Mouse (Mus musculus): ENCODE results near the gene Cars2.

Gene Cars2

GRCm38 (mm10) chr8:11556691-11557423 lies 6.3 kb upstream of the Cars2 start:
- peak; percentile 46 for DNase-seq (ENCODE audit: low read depth)

GRCm38 (mm10) chr8:11555720-11556591 lies 5.4 kb upstream of the Cars2 start:
- DNase-seq (ENCODE audit: low read depth): peak; percentile 99

DNA sequence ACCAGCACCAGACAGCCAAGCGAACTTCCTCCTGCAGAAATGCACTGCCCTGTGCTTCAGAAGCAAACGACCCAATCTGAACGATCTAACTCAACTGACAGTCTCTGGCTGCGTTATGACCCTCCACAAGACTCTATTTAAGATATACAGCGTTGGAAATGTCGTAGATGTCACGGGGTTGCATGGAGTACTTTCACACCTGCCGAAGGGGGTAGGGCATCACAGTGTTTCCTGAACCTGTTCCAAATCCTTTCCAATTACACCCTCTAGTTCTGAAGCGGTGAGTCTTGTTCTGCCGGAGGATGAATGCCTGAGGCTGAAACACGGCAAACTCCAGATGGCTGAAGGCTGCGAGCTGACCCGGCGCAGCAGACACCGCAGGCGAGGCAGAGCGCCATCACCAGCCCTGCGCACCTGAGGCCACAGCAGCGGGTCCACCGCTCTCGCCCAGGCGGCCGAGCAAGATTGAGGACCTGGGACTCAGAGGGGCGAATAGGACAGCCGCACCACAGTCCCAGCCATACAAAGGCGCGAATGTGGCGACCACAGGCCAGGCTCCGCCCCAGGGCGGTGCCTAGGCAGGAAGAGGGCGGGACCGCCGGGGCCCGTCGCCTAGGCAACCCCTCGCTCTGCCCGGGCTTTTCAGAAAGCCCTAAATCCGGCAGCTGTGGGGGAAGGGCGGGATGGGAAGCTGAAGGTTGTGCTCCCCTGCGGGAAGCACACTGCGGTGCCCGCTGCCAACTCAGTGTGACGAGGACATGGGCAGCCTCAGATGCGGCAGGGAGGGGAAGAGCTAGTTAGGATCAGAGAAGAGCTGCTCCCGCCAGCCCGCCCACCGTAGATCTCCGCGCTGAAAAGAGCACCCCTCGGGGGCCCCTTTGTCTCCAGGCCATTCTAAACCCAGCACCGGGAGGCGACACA lies 4.5 kb upstream of the Cars2 start, which contains the start of gene Ing1:
Gene Ing1 (plus strand): TSS at position 773 of the 921 bp plus-strand sequence.
- DNase-seq (ENCODE audit: low read depth): peak; percentile 97

DNA sequence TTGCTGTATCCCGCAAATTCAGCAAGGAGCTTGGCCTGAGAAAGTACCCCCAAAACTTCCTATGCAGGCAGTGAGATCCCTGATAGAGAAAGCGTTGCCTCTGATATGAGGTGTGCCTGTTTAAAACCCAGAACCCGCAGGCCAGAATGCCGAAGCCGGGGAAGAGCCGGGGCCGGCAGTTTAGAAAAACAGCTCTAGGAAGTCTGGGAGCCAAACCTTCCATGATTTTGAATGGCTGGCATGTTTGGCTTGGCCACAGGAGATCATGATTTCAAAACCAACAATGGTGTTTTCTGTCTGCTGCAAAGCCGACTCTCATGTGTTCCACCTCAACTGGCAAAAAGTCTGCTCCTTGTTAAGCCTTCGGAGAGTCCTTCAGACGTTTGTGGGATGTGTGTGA lies 1.8 kb upstream of the Cars2 start:
- DNase-seq (ENCODE audit: low read depth): no peak

- peak; percentile 16 for DNase-seq (ENCODE audit: low read depth)
These were observed 914 bp upstream of the Cars2 start for GRCm38 (mm10) chr8:11551497-11551896.

DNA sequence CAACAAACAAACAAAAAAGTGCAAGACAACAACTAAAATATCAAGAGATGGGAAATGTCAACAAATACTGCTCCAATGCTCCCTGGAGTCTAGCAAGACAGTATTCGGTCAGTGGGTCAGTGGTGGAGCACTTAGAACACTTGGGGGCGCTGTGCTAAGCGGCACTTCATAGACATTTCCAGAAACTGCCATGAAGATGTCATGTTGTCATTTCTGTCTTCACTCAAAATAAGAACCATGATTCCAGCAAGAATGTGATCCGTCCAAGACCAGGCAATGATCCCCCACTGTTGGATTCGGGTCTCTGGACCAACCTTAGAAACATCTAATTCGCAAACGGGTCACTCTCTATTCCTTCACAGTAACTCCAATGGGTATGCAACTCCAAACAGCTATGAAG lies 877 bp downstream of the Cars2 start:
- DNase-seq (ENCODE audit: low read depth): peak; percentile 77

DNA sequence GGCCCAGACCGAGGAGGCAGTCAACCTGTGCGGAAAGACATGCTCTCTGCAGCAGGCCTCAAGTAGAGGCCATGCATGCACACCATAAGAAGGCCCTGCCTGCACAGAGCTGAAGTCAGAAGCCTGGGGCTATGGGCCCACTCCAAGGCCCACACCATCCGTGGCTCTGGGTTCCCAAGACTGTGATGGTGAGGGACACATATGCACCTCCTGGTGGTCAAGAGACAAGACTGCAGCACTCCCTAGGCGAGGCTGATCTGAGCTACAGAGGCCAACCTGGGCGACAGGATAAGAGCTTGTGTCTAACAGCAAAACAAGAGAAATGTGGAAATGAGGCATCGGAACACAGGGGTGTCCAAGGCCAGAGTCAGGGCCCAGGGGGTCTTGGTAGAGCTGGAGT lies 3.5 kb downstream of the Cars2 start:
- peak; percentile 24 for DNase-seq (ENCODE audit: low read depth)

GRCm38 (mm10) chr8:11544386-11544785 lies 6.2 kb downstream of the Cars2 start:
- peak; percentile 44 for DNase-seq (ENCODE audit: low read depth)

- no peak for DNase-seq (ENCODE audit: low read depth)
These were observed 7.7 kb downstream of the Cars2 start for GRCm38 (mm10) chr8:11542866-11543265.

- no peak for DNase-seq (ENCODE audit: low read depth)
These were observed 8.6 kb downstream of the Cars2 start for GRCm38 (mm10) chr8:11542031-11542430.

GRCm38 (mm10) chr8:11540182-11540581 lies 10.4 kb downstream of the Cars2 start:
- no peak for DNase-seq (ENCODE audit: low read depth)

DNA sequence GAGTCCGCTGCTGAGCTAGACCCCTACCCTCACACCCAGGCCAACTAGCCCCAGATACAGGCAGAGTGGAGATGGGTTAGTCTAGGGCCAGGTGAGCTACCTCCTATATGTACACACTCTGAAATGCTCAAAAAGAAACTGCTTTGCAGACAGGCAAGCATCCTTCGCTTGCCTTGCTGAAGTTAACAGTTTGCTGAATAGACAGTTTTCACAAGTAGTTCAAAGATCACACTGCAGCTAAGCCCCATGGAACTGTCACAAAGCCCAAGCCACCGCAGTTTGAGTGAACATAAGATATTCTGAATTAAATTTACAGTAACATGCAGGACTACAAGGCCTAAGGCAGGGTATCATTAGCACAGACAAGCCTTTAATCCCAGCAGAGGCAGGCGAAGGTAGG lies 11.5 kb downstream of the Cars2 start:
- DNase-seq (ENCODE audit: low read depth): no peak

GRCm38 (mm10) chr8:11534494-11534893 lies 16.1 kb downstream of the Cars2 start:
- DNase-seq (ENCODE audit: low read depth): no peak

GRCm38 (mm10) chr8:11530849-11531248 lies 19.7 kb downstream of the Cars2 start:
- no peak for DNase-seq (ENCODE audit: low read depth)

DNA sequence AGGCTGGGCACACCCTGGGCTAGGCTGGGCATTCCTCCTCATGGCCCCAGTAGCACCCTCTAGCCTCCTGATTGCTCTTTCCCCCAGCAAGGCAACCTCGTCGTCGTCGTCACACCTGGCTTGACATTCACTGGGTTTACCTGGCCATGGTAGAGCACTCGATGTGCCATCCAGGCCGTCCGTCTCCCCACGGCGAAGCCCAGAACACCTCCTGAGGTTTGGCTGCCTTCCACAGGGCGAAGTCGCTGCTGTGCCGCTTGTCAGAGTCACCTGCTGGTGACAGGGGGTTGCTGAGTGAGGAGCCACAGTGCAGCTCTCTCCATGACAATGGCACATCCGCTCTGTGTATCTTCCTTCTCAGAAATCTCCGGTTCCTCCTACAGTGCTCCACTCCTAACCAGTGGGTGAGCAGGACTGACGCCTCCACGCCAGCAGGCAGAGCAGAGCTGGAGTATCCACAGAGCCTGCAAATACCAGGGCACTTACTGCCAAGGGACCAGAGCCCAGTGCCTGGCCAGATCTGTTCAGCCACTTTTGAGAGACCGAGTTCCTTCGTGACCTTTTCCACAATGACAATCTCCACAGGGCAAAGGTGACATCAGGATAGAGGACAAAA lies 20.3 kb downstream of the Cars2 start:
- DNase-seq (ENCODE audit: low read depth): no peak

GRCm38 (mm10) chr8:11523331-11523730 lies 27.3 kb downstream of the Cars2 start:
- DNase-seq (ENCODE audit: low read depth): no peak

DNA sequence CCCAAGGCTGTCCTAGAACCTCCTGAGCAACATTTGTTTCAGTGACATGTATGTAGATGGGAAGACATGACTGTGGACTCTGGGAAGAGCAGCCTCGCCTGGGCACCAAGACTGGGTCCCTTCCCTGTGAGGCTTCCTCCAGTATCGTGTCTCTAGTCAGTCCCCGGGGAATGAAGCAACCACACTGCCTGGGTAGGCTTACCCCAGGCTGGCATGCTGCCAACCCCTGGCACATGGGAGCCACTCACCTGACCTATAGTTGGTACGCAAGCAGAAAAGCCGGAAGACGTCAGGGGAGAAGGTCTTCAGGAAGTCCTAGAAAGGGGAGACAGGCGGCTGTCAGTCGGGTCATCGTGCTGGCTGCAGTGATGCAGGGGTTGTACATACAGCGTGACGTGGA lies 31.9 kb downstream of the Cars2 start:
- peak; percentile 8 for DNase-seq (ENCODE audit: low read depth)

DNA sequence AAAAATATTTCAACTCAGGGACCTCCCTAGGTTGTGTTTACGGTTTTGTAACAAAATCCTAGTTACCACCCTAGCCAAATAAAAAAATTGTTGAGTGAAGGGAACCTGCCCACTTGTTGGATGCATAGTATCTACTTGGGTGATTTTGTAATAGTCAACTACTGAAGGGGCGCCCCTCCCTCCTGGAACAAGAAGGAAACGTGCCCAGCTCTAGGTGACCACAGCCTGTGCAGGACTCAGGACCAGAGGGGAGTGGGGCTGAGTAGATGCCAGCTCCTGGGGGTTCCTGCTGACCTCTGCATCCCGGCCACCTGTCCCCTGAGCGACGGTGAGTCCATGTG lies 32.6 kb downstream of the Cars2 start:
- DNase-seq (ENCODE audit: low read depth): no peak

DNA sequence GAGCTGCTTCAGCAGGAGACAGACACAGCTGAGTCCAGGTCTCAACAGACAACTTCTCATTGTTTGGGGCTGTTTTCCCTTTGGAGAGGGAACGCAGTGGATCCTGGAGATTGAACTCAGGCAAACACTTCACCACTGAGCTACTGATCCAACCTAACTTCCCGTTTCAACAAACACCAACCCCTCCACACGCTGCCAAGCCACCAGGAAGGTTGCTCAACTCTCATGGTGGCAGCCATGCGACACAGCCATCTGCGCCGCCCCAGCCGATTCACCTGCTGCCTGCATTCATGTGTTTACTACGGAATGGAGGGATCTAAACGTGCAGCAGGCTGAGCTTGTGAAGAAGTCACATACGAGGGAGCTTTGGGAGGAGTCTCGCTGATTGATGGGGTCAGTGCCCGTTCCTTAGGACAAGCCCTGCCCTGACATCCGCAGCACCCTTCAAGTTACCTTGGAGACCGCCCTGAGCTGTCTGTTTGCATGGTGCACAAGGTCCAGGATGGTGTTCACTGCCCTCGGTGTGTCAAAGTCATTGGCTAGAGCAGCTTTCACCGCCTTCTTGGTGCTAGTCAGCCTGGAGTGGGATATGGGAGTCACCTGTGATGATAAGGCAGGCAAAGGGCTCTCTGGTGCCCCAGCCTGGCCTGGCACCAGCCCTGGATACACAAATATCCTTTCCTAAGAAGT lies 33.1 kb downstream of the Cars2 start:
- no peak for DNase-seq (ENCODE audit: low read depth)

DNA sequence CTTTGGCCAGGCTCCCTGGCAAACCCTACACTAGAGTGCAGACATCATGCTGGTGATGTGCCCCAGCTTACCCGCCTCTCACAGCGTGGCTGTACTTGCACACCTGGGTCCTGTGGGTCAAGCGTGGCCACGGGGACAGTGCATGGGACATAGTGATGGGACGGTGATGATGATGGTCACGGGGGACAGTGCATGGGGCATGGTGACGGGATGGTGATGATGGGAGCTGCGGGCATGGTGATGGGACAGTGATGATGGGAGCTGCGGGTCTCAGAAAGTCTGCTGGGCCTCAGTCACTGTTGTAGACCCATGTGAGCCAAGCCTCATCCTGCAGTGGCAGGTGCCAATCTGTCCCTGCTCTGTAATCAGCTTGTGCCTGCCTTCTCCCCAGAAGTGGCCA lies 34.3 kb downstream of the Cars2 start:
- no peak for DNase-seq (ENCODE audit: low read depth)

DNA sequence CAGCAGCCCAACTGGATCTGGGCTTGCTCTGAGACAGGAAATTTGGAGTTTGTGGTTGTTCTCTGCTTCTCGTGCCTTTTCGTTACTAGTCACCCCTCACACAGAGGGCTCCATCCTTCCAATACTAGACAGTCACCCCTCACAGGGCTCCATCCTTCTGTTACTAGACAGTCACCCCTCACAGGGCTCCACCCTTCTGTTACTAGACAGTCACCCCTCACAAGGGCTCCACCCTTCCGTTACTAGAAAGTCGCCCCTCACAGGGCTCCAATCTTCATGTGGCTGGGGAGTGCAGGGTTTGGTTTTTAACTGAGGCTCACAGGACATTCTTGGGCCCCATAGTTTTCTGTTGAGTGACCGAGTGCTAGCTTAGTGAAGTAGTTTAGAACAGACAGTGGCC lies 37.3 kb downstream of the Cars2 start:
- DNase-seq (ENCODE audit: low read depth): no peak

All from NIH3T3 (cell line).